Mouse (Mus musculus): ENCODE measurements around the gene Ryr3.

Gene Ryr3

DNA sequence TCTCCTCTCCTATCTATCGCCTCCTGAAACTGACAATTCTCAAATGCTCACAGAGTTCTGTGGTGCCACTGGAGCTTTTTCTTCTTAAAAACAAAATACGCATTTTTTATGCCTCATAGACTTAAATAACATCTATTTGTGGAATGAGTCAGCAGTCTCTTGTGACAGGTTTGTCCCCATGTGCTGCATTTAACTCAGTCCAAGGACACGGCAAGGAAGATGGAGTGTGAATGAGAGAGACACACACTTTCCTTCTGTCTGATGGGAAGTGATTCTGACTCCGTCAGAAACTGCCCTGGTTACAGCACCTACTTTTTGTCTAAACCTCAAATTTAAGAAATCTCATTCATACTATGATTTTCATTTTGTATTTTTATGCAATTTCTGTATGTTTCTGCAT, 306.3 kb downstream of the Ryr3 start:
- no peak for DNase-seq

DNA sequence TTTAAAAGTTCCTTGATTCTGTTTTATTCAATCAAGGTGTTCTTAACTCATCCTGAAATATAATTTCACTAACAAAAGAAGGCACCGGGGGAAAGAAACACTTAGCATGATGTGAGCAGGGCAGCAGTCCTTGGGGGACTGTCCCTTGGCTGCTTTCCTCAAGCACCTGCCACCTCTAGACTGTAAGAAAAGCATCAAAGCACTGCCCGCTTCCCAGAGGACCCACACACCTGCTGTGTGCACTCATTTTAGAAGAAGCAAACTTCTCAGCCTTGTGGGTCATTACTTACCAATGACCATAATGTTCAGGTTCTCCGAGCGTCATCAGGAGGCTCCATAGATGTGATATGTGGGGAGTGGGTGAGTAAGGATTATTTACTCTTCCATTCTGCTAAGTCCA, 307.8 kb downstream of the Ryr3 start:
- no peak for DNase-seq

DNA sequence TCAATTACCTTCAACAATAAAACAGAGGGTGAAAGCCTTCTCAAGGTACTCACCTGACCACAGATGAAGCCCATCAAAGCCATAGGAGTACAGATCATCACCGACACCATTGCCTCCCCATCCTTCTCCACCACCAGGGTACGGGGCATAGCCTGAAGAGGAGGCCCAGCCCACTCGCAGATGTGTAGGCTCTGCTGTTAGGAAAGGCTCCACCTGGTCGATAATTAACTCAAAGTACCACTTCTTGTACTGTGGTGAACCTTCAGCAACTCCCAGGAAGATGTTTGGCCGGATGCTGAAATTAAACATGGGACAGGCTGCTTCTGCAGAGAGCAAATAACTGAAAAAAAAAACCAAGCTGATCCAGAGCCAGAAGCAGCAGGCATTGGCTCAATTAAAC, 316.1 kb downstream of the Ryr3 start:
- no peak for DNase-seq

DNA sequence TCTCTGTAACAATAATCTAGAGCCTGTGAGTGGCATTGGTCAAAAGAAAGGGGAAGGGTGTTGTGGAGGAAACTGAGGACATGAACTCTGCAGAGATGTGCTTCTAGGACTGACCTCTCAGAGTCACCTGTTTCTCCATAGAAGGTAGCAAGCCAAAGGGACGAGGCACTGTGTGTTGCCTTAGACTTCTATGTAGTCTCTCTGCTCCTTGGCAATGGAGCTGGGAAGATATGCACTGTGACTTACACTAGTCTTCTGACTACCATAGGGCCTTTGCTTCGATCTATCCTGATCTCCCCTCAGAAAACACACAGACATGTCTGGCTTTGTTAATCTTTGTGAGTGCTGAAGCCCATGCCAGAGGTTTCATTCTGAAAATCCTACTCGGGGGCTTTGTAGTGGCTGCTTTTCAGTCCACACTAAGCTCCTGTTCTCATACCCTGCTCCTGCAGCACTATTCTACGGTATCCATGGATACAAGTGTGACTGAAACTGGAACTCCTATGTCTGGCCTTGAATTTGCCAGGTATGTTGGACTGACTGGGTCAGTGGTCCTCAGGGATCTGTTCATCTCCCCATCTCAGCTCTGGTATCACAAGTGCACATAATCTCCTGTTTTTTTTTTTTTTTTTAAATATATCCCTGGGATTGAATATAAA, 332.3 kb downstream of the Ryr3 start:
- no peak for DNase-seq

DNA sequence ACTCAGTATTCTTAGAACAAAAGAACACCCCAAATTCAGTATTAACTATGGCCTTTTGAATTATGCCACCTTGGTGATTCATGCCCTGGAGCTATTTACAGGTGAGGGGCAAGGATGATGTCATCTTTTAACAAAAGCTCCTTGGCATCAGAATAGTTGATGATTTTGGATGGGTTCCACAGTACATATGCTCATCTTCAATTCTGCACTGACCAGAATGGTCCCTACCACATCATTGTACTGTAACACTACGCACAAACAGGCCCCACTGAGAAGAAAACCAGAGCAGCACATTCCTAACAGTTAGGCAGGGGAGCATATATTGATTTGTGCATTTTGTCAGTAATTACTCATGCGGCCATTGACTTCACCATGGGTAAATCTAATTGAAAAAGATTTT, 335.1 kb downstream of the Ryr3 start:
- DNase-seq, result peak in 1 of 2 experiments; percentile 27

DNA sequence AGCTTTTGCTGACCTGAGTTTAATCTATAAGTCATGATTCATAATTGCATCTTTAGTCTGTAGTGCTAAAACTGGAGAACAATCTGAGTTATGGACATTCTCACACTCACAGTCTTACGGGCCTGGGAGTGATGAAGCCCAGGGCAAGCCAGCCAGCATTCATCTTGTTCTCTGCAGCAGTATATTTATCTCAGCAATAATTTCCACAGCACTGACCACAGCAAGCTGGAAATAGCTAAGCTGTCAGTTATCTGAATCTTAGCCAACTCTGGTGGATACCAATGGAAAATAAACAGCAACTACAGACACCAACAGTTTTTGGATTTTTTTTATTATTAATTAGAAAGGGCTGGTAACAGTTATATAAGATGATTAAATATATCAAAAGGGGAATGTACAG, 335.5 kb downstream of the Ryr3 start:
- DNase-seq, result peak in 1 of 2 experiments; percentile 23

DNA sequence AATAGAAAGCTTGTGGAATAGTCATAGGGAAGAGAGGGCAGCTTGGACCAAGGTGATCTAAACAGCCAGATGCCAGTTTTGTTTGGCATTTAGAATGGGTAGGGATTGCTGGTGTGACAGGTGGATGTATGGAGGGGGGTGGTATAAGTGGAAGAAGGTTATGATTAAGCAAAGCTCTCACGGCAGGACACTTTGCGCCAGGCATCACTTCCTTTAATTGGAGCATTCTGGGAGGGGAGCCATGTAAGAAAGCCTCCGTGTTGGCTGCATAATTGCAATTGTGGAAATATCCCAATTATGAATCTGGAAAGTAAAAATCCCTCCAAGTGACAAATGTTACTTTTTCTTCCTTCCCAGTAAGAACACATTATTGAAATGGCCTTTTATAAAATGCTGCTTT, 339.5 kb downstream of the Ryr3 start:
- DNase-seq, result peak; percentile 11 to 15

DNA sequence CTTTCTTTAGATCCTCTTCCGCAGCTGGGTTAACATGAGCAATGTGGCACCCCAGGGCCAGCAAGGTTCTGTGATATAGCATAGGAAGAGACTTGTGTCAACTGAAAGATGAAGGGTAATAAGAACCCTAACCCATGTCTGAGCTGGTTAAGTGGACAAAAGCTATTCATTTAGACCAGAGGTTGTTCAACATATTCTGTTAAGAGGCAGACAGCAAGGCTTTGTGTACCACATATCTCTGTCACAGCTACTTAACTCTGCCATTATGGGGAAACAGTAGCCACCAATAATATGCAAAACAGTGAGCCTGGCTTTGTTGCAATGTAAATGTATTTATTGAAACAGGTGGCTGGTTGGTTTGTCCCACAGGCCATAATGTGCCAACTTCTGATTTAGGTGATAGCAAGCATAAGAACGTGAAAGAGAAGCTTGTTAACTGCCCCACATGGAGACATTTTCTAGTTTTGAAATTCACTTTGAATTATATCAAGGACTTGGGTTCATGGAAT, 350.8 kb downstream of the Ryr3 start:
- DNase-seq, result no peak

DNA sequence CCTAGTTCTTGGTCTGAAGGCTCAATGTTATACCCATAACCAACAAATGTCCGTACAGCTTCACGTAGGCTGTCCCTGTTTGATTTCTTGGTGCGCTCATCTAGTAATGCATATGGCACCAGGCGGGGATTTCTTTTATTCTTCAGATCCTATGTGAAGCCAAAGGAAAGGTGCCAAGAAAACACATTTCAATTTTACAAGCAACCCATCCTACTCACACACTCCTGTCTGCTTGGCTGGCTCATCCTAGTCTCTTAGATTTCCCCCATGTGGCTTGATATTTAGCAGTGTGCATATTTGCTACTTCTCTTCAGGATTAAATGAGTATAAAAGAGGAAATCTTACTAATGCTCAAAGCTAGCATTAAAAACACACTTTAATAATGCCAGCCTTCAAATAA, 355.1 kb downstream of the Ryr3 start:
- no peak for DNase-seq

DNA sequence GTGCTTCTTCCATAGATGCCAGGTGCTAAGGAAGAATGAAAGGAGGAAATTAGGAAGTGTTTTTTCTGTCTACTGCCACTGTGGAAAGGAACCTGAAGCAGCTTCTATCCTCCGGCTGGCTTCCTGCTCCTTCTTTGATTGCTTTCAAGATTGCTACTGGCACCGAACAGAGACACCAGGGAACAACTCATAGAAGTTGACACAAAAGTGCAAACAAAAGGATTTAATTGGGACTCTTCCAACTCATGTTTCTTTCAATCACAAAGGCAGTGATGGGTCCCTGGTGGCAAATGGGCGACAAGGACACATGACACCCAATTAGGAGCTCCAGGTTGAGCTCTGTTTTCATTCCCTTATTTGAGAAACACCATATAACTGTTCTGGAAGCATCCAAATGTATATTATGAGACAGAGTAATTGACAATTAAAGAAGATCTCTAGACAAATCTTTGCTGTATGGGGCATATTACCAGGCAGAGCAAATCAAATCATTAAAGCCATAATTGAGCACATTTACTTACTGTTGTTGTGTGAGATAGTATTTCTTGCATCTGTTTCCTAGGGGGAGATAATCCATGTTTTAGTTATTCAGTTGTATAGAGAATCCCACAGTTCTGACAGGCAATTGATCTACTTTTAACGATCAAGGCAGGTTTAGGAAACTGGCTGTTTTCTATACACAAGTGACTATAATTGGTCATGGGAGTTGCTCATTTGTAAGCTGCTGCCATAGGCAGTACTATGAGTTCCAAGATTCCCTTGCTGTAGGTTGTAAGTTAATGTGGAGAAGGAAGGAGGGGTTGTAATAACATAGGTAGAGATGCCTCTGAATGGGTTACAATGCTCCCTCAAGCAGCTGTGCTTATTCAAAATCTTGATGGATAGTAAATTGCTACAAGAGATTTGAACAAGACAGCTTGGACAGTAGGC, 371.0 kb downstream of the Ryr3 start:
- no peak for DNase-seq

DNA sequence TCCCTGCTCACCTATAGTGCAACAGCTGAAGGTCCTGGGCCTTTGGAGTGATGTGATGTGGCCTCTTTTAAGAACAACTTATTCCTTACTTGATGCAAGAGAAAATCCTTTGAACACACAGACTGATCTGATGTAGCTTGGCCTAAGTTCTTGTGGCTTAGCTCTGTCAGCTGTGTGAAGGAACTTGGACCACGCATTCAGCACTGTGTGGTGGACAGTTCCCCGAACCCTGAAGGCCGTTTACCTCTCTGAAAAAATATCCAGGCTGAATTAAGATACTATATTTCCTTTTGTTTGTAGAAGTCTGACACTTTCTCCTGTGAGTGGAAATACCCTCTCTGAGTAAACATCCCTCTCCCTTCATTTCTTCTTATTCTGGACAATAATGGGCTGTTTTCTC, 374.0 kb downstream of the Ryr3 start:
- no peak for DNase-seq

DNA sequence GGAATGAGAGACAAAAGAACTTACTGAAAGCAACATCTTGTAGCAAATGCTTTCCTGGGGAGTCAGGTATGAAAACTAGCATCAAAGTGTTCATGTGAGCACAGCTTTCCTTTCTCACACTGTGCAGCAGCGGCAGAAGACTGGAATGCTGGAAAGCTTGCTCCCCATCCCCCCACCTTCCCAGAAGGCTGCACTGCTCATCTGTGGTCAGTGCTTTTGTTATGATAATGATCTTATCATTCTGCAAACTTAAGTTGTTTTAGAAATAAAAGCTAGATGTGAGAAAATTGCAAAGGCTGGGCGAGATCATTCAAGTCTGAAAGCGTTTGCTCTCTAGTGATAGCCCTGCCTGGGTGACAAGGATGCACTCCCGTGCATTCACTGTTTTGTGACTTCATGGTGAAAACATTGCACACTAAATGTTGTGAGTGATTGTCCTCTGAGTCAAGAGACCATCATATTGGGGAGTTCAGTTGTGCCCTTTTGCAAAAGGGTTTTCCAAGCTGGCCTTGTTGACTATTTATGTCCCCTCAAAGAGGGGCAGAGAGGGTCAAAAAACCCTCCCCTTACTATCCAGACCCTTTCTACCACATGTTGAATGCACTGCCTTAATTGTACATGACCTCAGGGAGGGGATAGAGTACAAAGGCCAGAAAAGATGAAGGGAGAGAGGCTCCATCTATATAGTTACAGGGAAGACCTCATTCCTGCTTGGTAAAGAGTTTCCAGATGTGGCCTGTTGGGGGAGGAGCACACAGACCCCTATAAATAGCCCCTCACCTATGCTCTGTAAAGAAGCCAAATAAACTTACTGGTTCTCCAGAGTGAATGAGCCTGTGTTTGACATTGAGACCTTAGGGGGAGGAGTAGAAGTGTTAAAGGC, 385.2 kb downstream of the Ryr3 start:
- DNase-seq, result no peak

DNA sequence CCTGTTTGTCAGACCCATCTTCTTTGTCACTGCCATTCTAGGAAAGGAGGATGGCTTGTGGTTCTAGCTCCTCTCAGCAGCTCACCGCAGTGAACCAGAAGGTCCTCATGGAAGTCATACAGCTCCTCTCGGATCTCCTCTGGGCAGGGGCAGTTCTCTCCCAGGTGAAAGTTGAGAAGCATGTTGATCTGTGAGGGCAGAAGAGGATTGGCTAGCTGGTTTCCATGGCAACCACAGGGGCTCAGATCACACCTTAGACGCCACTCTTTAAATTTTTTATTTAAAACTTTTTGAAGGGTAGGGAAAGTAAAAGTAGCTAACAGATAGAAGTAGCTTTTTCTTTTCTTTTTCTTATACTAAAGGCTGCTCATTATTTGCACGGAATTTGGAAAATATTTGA, 390.3 kb downstream of the Ryr3 start:
- DNase-seq, result no peak

DNA sequence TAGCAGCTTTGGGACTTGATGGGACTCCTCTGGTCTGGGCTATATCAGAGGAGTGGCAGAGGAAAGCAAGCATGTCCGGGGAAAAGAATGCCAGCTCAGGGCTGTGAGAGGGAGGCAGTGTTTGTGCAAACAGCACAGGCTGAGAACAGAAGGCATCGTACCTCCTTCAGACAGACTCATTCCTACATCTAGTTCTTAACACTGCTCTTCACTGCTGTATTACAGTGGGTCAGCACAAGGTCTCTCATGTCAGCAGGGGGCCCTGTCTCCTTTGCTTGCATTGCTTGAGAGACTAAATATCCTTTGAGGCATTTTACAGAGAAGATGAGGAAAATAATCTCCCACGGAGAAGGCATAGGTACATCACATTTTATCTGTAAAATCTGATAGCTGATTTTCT, 394.2 kb downstream of the Ryr3 start:
- DNase-seq, result peak in 1 of 2 experiments; percentile 12

DNA sequence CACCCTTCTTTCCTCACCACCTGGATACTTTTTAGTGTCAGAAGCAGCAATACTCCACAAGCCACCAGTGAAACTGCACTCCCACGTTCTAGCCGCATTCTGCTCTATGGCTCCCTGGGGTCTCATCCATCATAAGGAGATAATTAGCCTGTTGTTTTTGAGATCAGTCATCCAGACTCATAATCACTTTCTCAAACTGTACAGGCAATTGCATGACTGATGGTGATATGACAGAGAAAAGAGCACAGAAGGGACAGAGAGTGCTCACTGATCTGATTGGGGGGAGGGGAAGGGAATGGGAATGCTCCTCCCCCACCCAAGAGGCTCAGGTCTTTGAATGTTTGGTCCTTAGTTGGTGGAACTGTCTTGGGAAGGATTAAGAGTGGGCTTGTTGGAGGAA, 397.8 kb downstream of the Ryr3 start:
- DNase-seq, result no peak

DNA sequence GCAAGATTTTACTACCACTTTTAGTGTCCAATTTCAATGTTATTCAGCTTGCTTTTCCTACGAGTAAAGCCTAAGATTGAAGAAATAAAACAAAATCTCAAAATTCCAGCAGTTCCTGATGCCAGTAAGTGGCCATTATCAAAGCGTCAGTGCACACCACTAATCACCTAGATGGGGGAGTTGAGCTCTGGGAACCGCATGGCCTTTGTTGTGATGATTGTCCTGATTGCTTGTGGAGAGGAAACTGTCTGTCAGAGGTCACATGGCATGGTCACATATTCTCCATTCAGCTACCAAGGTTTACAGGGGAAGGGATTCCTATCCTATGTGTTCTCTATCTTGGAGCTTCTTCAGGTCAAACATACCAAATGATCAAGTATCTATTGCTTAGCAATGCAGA, 399.9 kb downstream of the Ryr3 start:
- DNase-seq, result no peak

DNA sequence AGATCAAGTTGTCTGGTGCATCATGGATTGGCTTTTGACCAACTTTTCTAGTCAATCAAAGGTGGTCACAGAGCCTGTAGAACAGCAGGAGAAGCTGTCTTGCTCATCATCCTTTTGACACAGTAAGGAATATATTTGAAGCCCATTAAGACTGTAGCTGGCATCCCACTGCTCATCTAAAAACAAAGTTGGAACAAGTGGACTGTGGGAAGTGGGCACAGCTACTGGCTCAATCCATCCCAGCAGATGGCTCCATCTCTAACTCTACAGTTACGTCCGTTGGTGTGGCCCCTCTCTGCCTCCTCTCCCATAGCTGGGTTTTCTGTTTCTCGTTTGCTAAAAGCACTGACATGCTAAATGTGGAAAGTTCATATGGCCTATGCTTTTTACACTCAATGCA, 400.9 kb downstream of the Ryr3 start:
- DNase-seq, result no peak

DNA sequence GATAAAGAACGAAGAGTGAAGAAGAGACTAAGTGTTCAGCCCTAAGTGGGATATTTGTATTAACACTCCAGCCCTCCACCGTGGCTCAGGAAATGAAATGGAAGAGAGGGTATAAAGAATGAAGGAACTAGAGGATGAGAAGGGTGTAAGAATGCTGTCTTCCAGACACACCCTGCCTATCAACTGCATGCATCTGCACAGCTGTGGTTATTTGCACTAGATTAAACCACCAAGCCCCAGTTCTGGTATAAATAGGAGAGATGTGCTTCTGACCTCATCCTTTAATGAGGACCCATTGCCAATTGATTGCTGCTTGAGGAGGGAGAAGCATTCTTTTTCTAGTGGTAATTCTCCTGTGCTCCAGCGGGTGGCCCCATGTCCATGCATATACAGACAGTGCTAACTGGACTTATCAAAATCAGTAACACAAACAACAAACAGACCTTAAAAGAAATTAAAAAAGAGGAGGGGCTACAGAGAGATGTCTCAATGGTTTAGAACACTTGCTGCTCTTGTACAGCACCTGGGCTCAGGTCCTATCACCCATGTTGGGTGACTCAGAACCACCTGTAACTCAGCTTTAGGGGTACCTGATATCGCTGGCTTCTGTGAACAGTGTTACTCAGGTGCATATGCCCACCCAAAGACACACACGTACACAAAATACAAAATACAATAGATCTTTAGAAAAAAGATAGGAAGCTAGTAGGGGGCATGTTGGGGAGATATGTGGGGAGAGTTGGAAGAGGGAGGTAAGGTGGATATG, 404.1 kb downstream of the Ryr3 start:
- peak; percentile 50 to 54 for DNase-seq

DNA sequence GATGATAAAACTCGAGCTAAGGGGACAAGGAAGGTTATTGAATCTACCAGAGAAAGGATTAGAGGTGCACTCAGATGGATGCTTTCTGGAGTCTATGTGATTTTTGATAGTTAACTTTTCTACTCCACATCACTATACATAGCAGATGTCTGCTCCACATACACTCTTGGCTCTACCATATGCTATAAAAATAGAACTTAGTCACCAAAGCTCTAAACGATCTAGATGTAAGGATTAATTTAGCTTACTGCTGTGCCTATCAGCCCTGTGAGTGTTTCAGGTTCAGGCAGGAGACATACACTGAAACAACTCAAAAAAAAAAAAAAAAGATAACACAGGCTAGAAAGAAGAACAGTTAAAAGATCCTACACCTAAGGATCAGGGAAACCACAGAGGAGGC, 410.9 kb downstream of the Ryr3 start:
- DNase-seq, result no peak

DNA sequence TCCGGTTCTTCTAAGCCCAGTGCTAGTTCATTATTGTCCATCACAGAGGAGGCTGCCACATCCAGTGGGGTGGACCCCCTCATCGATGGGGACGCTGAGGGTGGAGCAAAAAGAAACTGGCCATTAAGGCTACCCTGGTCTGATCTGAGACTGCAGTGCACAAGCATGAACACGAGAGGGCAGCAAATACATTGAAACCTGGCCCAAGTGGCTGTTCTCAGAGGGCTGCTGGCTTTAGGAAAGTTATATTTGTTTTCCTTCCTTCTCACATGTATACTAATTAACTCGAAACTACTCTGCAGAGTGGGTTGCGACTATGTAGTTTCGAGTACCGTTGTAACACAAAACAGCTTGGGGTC, 416.9 kb downstream of the Ryr3 start:
- peak; percentile 78 to 85 for DNase-seq

DNA sequence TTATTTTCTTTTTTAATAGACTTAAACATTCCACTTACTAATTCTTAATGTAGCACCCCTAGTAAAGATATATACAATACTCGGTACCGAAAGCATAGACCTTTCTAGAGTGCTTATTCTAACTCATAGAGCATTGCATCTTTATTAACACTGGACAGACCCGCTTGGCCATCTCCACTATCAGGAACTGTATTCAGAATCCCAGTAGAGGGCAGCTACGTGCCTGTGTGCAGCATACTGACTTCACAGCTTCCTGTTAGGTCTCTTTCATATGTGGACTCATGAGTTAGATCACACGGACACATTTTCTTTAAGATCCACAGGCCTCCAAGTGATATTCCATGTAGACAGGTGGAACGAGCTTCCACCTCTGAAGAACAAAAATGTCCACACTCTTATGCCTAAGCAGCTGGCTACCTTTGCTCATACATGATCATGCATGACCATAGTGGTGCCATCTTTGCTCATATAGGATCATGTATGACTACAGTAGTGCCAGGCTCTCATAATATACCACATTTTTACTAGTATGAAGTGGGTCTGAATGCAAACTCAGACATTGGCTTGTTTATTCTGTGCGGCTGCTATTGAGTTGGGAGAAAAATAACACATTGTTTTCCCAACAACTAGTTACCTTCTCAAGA, 417.4 kb downstream of the Ryr3 start:
- DNase-seq, result peak; percentile 49 to 54

DNA sequence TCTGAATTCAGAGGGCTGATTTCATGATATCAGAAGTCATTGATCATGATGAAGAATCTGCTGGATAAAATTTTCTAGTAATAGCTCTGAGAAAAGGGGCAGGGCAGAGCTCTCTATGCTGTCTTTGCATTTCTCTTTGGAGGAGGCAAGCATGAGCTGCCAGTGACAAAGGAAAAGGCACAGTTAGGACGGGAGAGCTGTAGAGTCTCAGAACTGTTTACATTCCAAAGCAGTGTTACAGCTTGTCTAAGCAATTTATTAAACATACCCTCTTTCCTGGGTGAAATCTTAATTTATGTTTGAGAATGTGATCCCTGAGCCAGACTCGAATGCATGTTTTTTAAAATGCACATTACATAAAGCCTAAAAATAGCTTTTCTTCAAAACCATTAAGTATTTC, 435.3 kb downstream of the Ryr3 start:
- DNase-seq, result no peak
